Mouse (Mus musculus) CH12.LX (cell line): ENCODE data around the gene Prim2. TPM values are rescaled to one million over a fixed set of nuclear protein-coding genes. Genes with fewer than 3 reads are reported as not detected.

Experiments used
- DNase-seq: peaks from one replicate; pipeline ENCODE4 v3.0.0-alpha.2; 2013; ENCODE audit errors: extremely low read depth
- H3K27ac ChIP-seq: 2 replicates; pipeline ENCODE4 v1.5.1; 2012; ENCODE audit warnings: low read depth, mild to moderate bottlenecking, control low read depth, moderate library complexity; ENCODE audit not compliant: insufficient read depth
- H3K27me3 ChIP-seq: replicated peaks from 2 replicates; pipeline ENCODE3; 2012; ENCODE audit warnings: inconsistent platforms
- H3K36me3 ChIP-seq, 2 experiments: replicated peaks in 1 of 2; 2 replicates each; pipeline versions ENCODE3 to v1.6.1; 2012; ENCODE audit warnings: inconsistent platforms in 1 of 2, low read length in 1 of 2, mild to moderate bottlenecking in 1 of 2, mixed read lengths in 1 of 2, moderate library complexity in 1 of 2; ENCODE audit not compliant: control insufficient read depth in 1 of 2, insufficient read depth in 1 of 2
- H3K4me1 ChIP-seq, 2 experiments: 2 replicates each; pipeline ENCODE4 v1.6.1; 2012; ENCODE audit warnings: inconsistent platforms in 1 of 2, moderate library complexity in 1 of 2; ENCODE audit not compliant: insufficient read depth in 2 of 2, control insufficient read depth in 1 of 2
- H3K4me2 ChIP-seq: 2 replicates; pipeline ENCODE4 v1.6.1; 2012; ENCODE audit warnings: low read depth, mild to moderate bottlenecking, control low read depth; ENCODE audit not compliant: poor library complexity, insufficient read depth, severe bottlenecking
- H3K4me3 ChIP-seq, 3 experiments: fragments of 150-350 bp in 1 of 3; sonication (generic) in 1 of 3; replicated peaks in 1 of 3; 2 replicates each; pipeline versions ENCODE3 to v1.5.1; 2011 to 2012; ENCODE audit warnings: low read depth in 2 of 3, low read length in 2 of 3, mild to moderate bottlenecking in 2 of 3, moderate library complexity in 2 of 3, control low read depth in 1 of 3, improper control_type of control experiment in 1 of 3, inconsistent platforms in 1 of 3, mixed read lengths in 1 of 3; ENCODE audit not compliant: poor library complexity in 1 of 3
- H3K79me2 ChIP-seq: replicated peaks from 2 replicates; pipeline ENCODE4 v1.6.1; 2012; ENCODE audit warnings: mild to moderate bottlenecking, moderate library complexity; ENCODE audit not compliant: control insufficient read depth, poor library complexity, insufficient read depth, severe bottlenecking; ENCODE audit errors: extremely low read depth
- H3K9ac ChIP-seq: 2 replicates; pipeline ENCODE4 v1.6.1; 2012; ENCODE audit warnings: low read depth, mild to moderate bottlenecking, control low read depth, moderate library complexity; ENCODE audit not compliant: insufficient read depth
- H3K9me3 ChIP-seq: replicated peaks from 2 replicates; pipeline ENCODE3; 2012; ENCODE audit warnings: low read length, inconsistent platforms, mixed read lengths
- BHLHE40 ChIP-seq: IDR thresholded peaks from 2 replicates; pipeline ENCODE4 v1.6.1; 2011; ENCODE audit warnings: mild to moderate bottlenecking, low read depth, low read length, improper control_type of control experiment
- CTCF ChIP-seq, 2 experiments: IDR thresholded peaks in 1 of 2; conservative IDR thresholded peaks in 1 of 2; 2 replicates each; pipeline ENCODE4 v1.5.1; 2011 to 2012; ENCODE audit warnings: low read depth in 2 of 2, low read length in 2 of 2, improper control_type of control experiment in 1 of 2, inconsistent platforms in 1 of 2, mild to moderate bottlenecking in 1 of 2, moderate library complexity in 1 of 2
- E2F4 ChIP-seq: IDR thresholded peaks from 2 replicates; pipeline ENCODE4 v1.6.1; 2011; ENCODE audit warnings: low read depth, low read length, improper control_type of control experiment; ENCODE audit not compliant: insufficient replicate concordance
- ELF1 ChIP-seq: IDR thresholded peaks from 2 replicates; pipeline ENCODE4 v1.6.1; 2014; ENCODE audit warnings: low read depth, mild to moderate bottlenecking, inconsistent platforms, low read length, improper control_type of control experiment
- EP300 ChIP-seq: IDR thresholded peaks from 2 replicates; pipeline ENCODE4 v1.6.1; 2011; ENCODE audit warnings: low read length, improper control_type of control experiment
- GABPA ChIP-seq: IDR thresholded peaks from 2 replicates; pipeline ENCODE4 v1.6.1; 2012; ENCODE audit warnings: low read depth, low read length, improper control_type of control experiment, inconsistent platforms; ENCODE audit not compliant: insufficient replicate concordance
- HCFC1 ChIP-seq: IDR thresholded peaks from 2 replicates; pipeline ENCODE4 v1.6.1; 2012; ENCODE audit warnings: low read depth, mild to moderate bottlenecking, inconsistent platforms, low read length, improper control_type of control experiment
- IRF4 ChIP-seq: IDR thresholded peaks from 2 replicates; pipeline ENCODE4 v1.6.1; 2014; ENCODE audit warnings: low read depth, mild to moderate bottlenecking, inconsistent platforms, low read length, improper control_type of control experiment
- JUN ChIP-seq: IDR thresholded peaks from 2 replicates; pipeline ENCODE4 v1.6.1; 2011; ENCODE audit warnings: low read depth, mild to moderate bottlenecking, low read length, improper control_type of control experiment, moderate library complexity; ENCODE audit not compliant: insufficient read depth
- MAFK ChIP-seq: IDR thresholded peaks from 2 replicates; pipeline ENCODE4 v1.6.1; 2011; ENCODE audit warnings: low read length, improper control_type of control experiment; ENCODE audit not compliant: insufficient replicate concordance
- MAX ChIP-seq: IDR thresholded peaks from 2 replicates; pipeline ENCODE4 v1.6.1; 2011; ENCODE audit warnings: low read length, improper control_type of control experiment
- MAZ ChIP-seq: IDR thresholded peaks from 2 replicates; pipeline ENCODE4 v1.6.1; 2012; ENCODE audit warnings: low read depth, mild to moderate bottlenecking, inconsistent platforms, low read length, improper control_type of control experiment, moderate library complexity
- MYC ChIP-seq: IDR thresholded peaks from 2 replicates; pipeline ENCODE4 v1.6.1; 2011; ENCODE audit warnings: low read depth, mild to moderate bottlenecking, improper control_type of control experiment, low read length
- NRF1 ChIP-seq: IDR thresholded peaks from 2 replicates; pipeline ENCODE4 v1.6.1; 2014; ENCODE audit warnings: low read depth, mild to moderate bottlenecking, inconsistent platforms, low read length, improper control_type of control experiment, moderate library complexity
- PAX5 ChIP-seq: IDR thresholded peaks from 2 replicates; pipeline ENCODE4 v1.6.1; 2012; ENCODE audit warnings: low read length, inconsistent platforms, mixed read lengths
- POLR2A ChIP-seq: IDR thresholded peaks from 2 replicates; pipeline ENCODE4 v1.6.1; 2011; ENCODE audit warnings: low read depth, mild to moderate bottlenecking, improper control_type of control experiment, low read length
- RCOR1 ChIP-seq: conservative IDR thresholded peaks from 2 replicates; pipeline ENCODE4 v1.6.1; 2012; ENCODE audit warnings: low read depth, mild to moderate bottlenecking, inconsistent platforms, low read length, improper control_type of control experiment
- SIN3A ChIP-seq: IDR thresholded peaks from 2 replicates; pipeline ENCODE4 v1.6.1; 2012; ENCODE audit warnings: low read length, improper control_type of control experiment, inconsistent platforms
- USF2 ChIP-seq: conservative IDR thresholded peaks from 2 replicates; pipeline ENCODE4 v1.6.1; 2011; ENCODE audit warnings: low read depth, low read length, improper control_type of control experiment
- ZC3H11A ChIP-seq: IDR thresholded peaks from 2 replicates; pipeline ENCODE4 v1.6.1; 2012; ENCODE audit warnings: low read depth, mild to moderate bottlenecking, inconsistent platforms, low read length, improper control_type of control experiment
- ZKSCAN1 ChIP-seq: IDR thresholded peaks from 2 replicates; pipeline ENCODE4 v1.6.1; 2012; ENCODE audit warnings: low read depth, inconsistent platforms, low read length, improper control_type of control experiment, borderline replicate concordance
- ZMIZ1 ChIP-seq: IDR thresholded peaks from 2 replicates; pipeline ENCODE4 v1.6.1; 2012; ENCODE audit warnings: low read depth, mild to moderate bottlenecking, inconsistent platforms, low read length, improper control_type of control experiment
- ZNF384 ChIP-seq: IDR thresholded peaks from 2 replicates; pipeline ENCODE4 v1.6.1; 2012; ENCODE audit warnings: low read depth, low read length, improper control_type of control experiment, inconsistent platforms
- dilution Hi-C: fragments of 300-500 bp; cut with MboI; formaldehyde crosslinking; loops from 2 replicates; pipeline ENCODE4 v1.14.3; 2020; ENCODE audit warnings: low sequenced_read_pairs; ENCODE audit not compliant: extremely low pct_unique_long_range_greater_than_20kb, extremely low pct_ligation_motif_present
- in situ Hi-C: fragments of 300-500 bp; cut with MboI; formaldehyde crosslinking; loops from 3 replicates; pipeline ENCODE4 v1.14.3; 2019; ENCODE audit warnings: low sequenced_read_pairs, low pct_ligation_motif_present, low pct_unique_long_range_greater_than_20kb, mixed read lengths
- polyA plus RNA-seq: library from polyadenylated mRNA; unstranded; fragments of >175 nt; gene quantifications from 2 replicates; pipeline ENCODE4 v1.2.1, GENCODE M21; 2012; ENCODE audit warnings: low read depth; ENCODE audit not compliant: insufficient read length
- total RNA-seq, 2 experiments: library from RNA; depleted of rRNA; stranded (reverse); fragments of 300-350 nt in 1 of 2; fragments of >200 nt in 1 of 2; gene quantifications; 2 replicates each; pipeline ENCODE4 v1.2.3; 2012 to 2014

The Prim2 gene
- total and polyA plus RNA-seq, 3 experiments = 41.3 to 72.6 (median 51.7) TPM

DNA sequence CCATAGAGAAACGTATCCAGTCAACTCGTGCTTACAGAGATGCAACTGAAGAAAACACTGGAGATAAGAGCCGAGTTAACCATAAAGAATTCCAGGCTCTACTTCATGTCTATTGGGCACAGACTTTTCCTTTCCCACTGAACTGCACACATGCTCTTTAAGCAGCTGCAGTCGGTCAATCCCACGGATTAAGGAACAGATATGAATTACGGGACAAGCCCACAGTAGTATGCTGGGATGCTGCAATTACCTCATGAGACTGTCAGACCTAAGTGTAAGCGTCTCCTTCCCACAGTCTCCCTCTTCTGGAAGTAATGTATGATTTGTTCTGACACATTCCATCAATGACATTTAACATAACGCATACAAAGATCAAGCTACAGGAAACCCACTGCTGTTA lies 154.5 kb downstream of the Prim2 start:
- Histone ChIP-seq H3K4me3 (no peak overlapping the region), H3K27me3 (no peaks in the 10 kb centered on the region), H3K4me2 (no peak overlapping the region), H3K9ac (no peak overlapping the region), H3K79me2 (no peaks in the 10 kb centered on the region), H3K4me1 (peaks cover 0 to 9% of the 10 kb centered on the region in 2 experiments; a peak in 2 of 4 replicates), H3K9me3 (no peaks in the 10 kb centered on the region), H3K27ac (no peak overlapping the region), H3K36me3 (peaks cover 6 to 41% of the 10 kb centered on the region in 2 experiments)
- in situ Hi-C loops (no loop called here), dilution Hi-C loops (no loop called here)
- TF ChIP-seq POLR2A = no peak
- TF ChIP-seq ZMIZ1 = no peak
- no peak for TF ChIP-seq NRF1
- TF ChIP-seq PAX5 = no peak
- no peak for TF ChIP-seq MAZ
- no peak for TF ChIP-seq ZC3H11A
- TF ChIP-seq E2F4 = no peak
- TF ChIP-seq MAFK = no peak
- TF ChIP-seq CTCF (conservative IDR thresholded peaks at IDR 0.05 in 1 of 2, IDR thresholded peaks at IDR 0.05 in 1 of 2; ENCODE audit: low read depth in 2 of 2, low read length in 2 of 2) = no peak
- no peak for TF ChIP-seq JUN
- no peak for TF ChIP-seq HCFC1
- TF ChIP-seq RCOR1 = no peak
- no peak for TF ChIP-seq SIN3A
- TF ChIP-seq ZNF384 = no peak
- no peak for DNase-seq

DNA sequence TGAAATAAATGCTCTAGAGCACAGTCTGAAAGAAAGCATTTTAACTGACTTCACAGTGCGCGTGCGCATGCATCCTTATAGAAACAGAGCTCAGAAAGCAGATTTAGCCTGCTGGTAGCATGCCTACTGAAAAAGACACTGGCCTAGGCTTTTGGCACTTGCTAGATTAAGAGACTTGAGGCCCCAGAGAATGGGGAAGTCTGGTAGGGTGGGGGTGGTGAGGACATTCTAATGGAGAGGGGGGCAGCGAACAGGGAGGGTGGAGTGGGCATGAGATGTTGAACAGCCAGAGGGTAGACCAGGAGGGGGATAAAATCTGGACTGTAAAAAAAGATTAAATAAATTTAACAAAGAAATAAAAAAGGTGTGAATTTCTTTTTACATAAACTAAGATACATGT lies 158.3 kb downstream of the Prim2 start:
- no peak overlapping the region for H3K27ac ChIP-seq
- no peak for DNase-seq
- no peak overlapping the region for H3K9ac ChIP-seq
- peaks cover 9 to 50% of the 10 kb centered on the region in 2 experiments for H3K36me3 ChIP-seq
- H3K4me3 ChIP-seq = no peak overlapping the region
- no peaks in the 10 kb centered on the region for H3K79me2 ChIP-seq
- in situ Hi-C loops = no loop called here
- no peaks in the 10 kb centered on the region for H3K9me3 ChIP-seq
- no peak overlapping the region for H3K4me2 ChIP-seq
- dilution Hi-C loops = no loop called here
- TF ChIP-seq MAZ (no peak), MAX (no peak), BHLHE40 (no peak), ZKSCAN1 (no peak), IRF4 (no peak), POLR2A (no peak), ELF1 (no peak), HCFC1 (no peak), MYC (no peak), USF2 (no peak), EP300 (no peak), GABPA (no peak), ZMIZ1 (no peak)
- TF ChIP-seq, all 38 proteins: peak for 0
- H3K4me1 ChIP-seq = peaks cover 0 to 9% of the 10 kb centered on the region in 2 experiments; a peak in 2 of 4 replicates
- no peaks in the 10 kb centered on the region for H3K27me3 ChIP-seq
